Mouse (Mus musculus) hindbrain, embryonic 11.5 days (tissue): ENCODE measurements around the gene Eef2. TPM values are rescaled to one million over a fixed set of nuclear protein-coding genes. Genes with fewer than 3 reads are reported as not detected.
"Not testable (repeated sequence)": the region's sequence is repeated elsewhere in the genome, so short reads cannot be mapped to it uniquely, and the experiment has no call there.

Source experiments
- ATAC-seq: fragments of 200-750 bp; cut with Nextera tagmentation; 2 replicates; pipeline ENCODE4 v1.8.0; 2017; ENCODE audit warnings: mild to moderate bottlenecking, moderate TSS enrichment, moderate library complexity; ENCODE audit not compliant: low FRiP score
- DNase-seq: peaks from one replicate; pipeline ENCODE4 v3.0.0-alpha.2; 2015; ENCODE audit warnings: low spot score
- H3K27ac ChIP-seq: fragments of 300-500 bp; sonication (generic); 2 replicates; pipeline ENCODE4 v1.5.1; 2014; ENCODE audit warnings: mild to moderate bottlenecking, low read depth, low read length
- H3K27me3 ChIP-seq: fragments of 300-500 bp; sonication (generic); 2 replicates; pipeline ENCODE4 v1.6.1; 2014; ENCODE audit warnings: mild to moderate bottlenecking, low read length, moderate library complexity, mixed read lengths; ENCODE audit not compliant: control insufficient read depth, insufficient read depth
- H3K36me3 ChIP-seq: fragments of 300-500 bp; sonication (generic); 2 replicates; pipeline ENCODE4 v1.6.1; 2014; ENCODE audit warnings: mild to moderate bottlenecking, low read length, moderate library complexity, mixed read lengths; ENCODE audit not compliant: control insufficient read depth, insufficient read depth
- H3K4me1 ChIP-seq: fragments of 300-500 bp; sonication (generic); replicated peaks from 2 replicates; pipeline ENCODE4 v1.6.1; 2014; ENCODE audit warnings: low read length, mixed read lengths; ENCODE audit not compliant: control insufficient read depth, insufficient read depth
- H3K4me2 ChIP-seq: fragments of 300-500 bp; sonication (generic); replicated peaks from 2 replicates; pipeline ENCODE4 v1.6.1; 2014; ENCODE audit warnings: mild to moderate bottlenecking, low read depth, low read length
- H3K4me3 ChIP-seq: fragments of 300-500 bp; sonication (generic); 2 replicates; pipeline ENCODE4 v1.5.1; 2014; ENCODE audit warnings: low read depth, low read length
- H3K9ac ChIP-seq: fragments of 300-500 bp; sonication (generic); 2 replicates; pipeline ENCODE4 v1.6.1; 2014; ENCODE audit warnings: low read depth, low read length
- H3K9me3 ChIP-seq: fragments of 300-500 bp; sonication (generic); 2 replicates; pipeline ENCODE4 v1.6.1; 2016; ENCODE audit warnings: low read length; ENCODE audit not compliant: control insufficient read depth
- WGBS: fragments of 180-500 bp; shearing (Covaris S2); extraction: QIAGEN DNeasy Blood & Tissue Kit; methylation state at CpG from one replicate; pipeline ENCODE4 v1.1.7; 2014; 5-methylcytosine and 5-hydroxymethylcytosine counted together
- polyA plus RNA-seq: library from polyadenylated mRNA; unstranded; fragments of >200 nt; fragmentation: Nextera tagmentation; extraction: Ambion mirVana; gene quantifications from 2 replicates; pipeline ENCODE4 v1.2.1, GENCODE M21; 2014

Gene Eef2
- polyA plus RNA-seq, 1 experiment from 2014 or later, result 380 TPM

GRCm38 (mm10) chr10:81162318-81162652, 14.1 kb upstream of the Eef2 start:
- Histone ChIP-seq H3K27me3 (no peaks in the 10 kb centered on the region), H3K4me3 (no peak overlapping the region), H3K9me3 (no peaks in the 10 kb centered on the region), H3K9ac (no peak overlapping the region), H3K4me1 (0 out of 2 replicates have a peak, but pooled peaks cover 3% of the 10 kb centered on the region), H3K4me2 (no peak overlapping the region), H3K27ac (peak overlapping the region; percentile 58), H3K36me3 (peaks cover 13% of the 10 kb centered on the region; the same call in 1 of the 2 replicates)
- 0 out of 2 replicates have a peak, but pooled peaks have one; percentile 7 for ATAC-seq
- DNase-seq, result no peak
- 75% methylated on average over 2 of the region's 2 CpGs for WGBS

DNA sequence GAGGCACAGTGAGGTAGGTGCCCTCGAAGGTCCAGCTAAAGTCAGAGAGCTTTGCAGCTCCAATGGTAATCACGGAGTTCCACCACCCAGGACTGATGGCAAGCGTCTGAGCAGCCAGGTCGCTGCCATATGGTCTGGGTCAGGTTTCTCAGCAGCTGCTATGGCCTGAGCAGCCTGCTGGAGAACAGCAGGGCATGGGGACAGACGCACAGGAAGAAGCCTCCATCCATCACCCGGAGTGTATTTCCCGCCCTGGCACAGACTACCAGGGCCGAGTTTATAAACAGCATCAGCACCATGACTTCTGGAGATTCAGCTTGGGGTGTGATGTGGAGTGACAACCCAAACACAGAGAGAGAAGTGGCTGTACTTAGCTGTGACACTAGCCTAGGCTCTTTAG, 11.3 kb upstream of the Eef2 start:
- 0 out of 2 replicates have a peak, but pooled peaks cover 3% of the 10 kb centered on the region for H3K4me1 ChIP-seq
- ATAC-seq (no peak), DNase-seq (no peak)
- no peaks in the 10 kb centered on the region for H3K9me3 ChIP-seq
- H3K27ac ChIP-seq, result no peak overlapping the region
- no peaks in the 10 kb centered on the region for H3K27me3 ChIP-seq
- H3K4me3 ChIP-seq, result no peak overlapping the region
- H3K4me2 ChIP-seq, result no peak overlapping the region
- peaks cover 8% of the 10 kb centered on the region; the same call in 1 of the 2 replicates for H3K36me3 ChIP-seq
- no peak overlapping the region for H3K9ac ChIP-seq
- WGBS, result 78% methylated on average over 8 of the region's 8 CpGs

DNA sequence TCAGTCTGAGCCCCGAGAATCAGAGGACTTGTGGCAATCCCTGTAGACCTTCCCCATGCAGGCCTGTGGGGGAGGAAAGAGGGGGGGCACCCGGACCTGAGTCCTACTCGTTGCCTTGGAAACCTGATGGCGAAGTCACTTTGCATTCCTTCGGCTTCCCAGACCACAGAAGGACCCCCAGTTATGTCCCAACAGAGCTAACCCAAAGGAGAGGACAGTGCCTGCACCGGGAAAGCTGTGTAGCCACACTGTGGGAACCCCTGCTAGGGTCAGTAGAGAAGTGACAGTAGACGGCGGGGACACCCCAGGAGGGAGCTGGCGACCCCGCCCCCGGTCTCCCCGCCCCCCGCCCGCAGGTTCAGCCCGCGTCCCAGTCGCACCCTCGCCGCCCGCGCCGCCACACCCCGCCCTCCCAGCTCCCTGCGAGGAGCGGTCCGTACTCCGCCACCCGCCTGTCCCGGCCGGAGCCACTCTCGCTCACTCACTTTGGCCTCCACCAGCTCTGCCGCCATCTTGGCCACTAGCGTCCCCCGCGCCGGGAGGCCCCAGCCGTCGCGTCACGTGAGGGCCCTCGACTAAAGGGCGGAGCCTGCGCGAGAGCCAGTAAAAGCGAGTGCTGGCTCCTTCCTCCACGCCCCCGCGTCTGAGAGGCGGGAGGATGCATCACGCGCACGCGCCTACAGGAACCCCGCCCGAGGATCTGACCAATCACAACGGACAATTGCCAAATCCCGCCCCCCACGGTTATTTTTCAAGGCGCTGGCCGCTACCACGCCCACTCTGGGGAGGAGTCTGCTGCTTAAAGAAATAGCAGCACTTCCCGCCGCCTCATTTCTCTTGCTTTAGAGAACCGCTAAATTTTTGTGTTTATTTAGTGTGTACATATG, 9.0 kb upstream of the Eef2 start, which contains the start of gene Pias4:
TSS of gene Pias4 (minus strand) at position 724 of the 887 bp plus-strand sequence.
- Histone ChIP-seq H3K27me3 (no peaks in the 10 kb centered on the region), H3K4me3 (peak within 1 kb of the TSS; percentile 95), H3K4me2 (peak within 1 kb of the TSS; percentile 66), H3K27ac (peak within 1 kb of the TSS; percentile 24; the same call in 1 of the 2 replicates), H3K9ac (peak within 1 kb of the TSS; percentile 82), H3K36me3 (0 out of 2 replicates have a peak, but pooled peaks cover 2% of the 10 kb centered on the region), H3K4me1 (0 out of 2 replicates have a peak, but pooled peaks cover 3% of the 10 kb centered on the region), H3K9me3 (no peaks in the 10 kb centered on the region)
- under 1% methylated on average over 63 of the region's 64 CpGs for WGBS
- peak; percentile 92 for ATAC-seq
- DNase-seq, result peak; percentile 100

DNA sequence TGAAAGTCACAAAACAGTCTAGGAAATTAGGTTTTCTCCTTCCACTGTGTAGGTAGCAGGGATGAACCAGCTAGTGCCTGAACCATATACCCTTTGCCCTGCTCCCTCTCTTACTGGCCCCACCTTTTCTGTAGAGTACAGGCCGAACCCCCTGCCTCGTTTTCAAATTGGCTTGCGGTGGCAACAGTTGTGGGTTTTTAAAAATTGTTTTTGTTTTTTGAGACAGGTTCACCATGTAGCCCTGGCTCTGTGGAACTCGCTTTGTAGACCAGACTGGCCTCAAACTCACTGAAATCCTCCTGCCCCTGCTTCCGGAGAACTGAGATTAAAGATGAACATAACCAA, 8.4 kb upstream of the Eef2 start:
- peak overlapping the region; percentile 66 for H3K4me2 ChIP-seq
- peak overlapping the region; percentile 24; the same call in 1 of the 2 replicates for H3K27ac ChIP-seq
- no peaks in the 10 kb centered on the region for H3K36me3 ChIP-seq
- H3K27me3 ChIP-seq, result no peaks in the 10 kb centered on the region
- H3K4me3 ChIP-seq, result peak overlapping the region; percentile 27
- no peaks in the 10 kb centered on the region for H3K9me3 ChIP-seq
- H3K9ac ChIP-seq, result 0 out of 2 replicates have a peak overlapping the region, but pooled peaks have one; percentile 28
- 9% methylated on average over 5 of the region's 5 CpGs for WGBS
- ATAC-seq (peak; percentile 75), DNase-seq (no peak)
- H3K4me1 ChIP-seq, result 0 out of 2 replicates have a peak, but pooled peaks cover 3% of the 10 kb centered on the region

GRCm38 (mm10) chr10:81168521-81169244, 7.7 kb upstream of the Eef2 start:
- WGBS, result 6% methylated on average over 29 of the region's 29 CpGs
- Histone ChIP-seq H3K27me3 (no peaks in the 10 kb centered on the region), H3K9ac (peak overlapping the region; percentile 29; the same call in 1 of the 2 replicates), H3K4me2 (peak overlapping the region; percentile 66), H3K9me3 (no peaks in the 10 kb centered on the region), H3K27ac (peak overlapping the region; percentile 24; the same call in 1 of the 2 replicates), H3K4me1 (peaks cover 8% of the 10 kb centered on the region), H3K36me3 (no peaks in the 10 kb centered on the region), H3K4me3 (peak overlapping the region; percentile 27)
- DNase-seq (peak; percentile 80), ATAC-seq (no peak)

- H3K9ac ChIP-seq, ATAC-seq, H3K4me2 ChIP-seq, H3K27me3 ChIP-seq, H3K36me3 ChIP-seq, DNase-seq, H3K9me3 ChIP-seq, H3K27ac ChIP-seq, H3K4me3 ChIP-seq: not testable (repeated sequence)
- 54% methylated on average over 6 of the region's 14 CpGs for WGBS
- H3K4me1 ChIP-seq, result peaks cover 11% of the 10 kb centered on the region
Measured at GRCm38 (mm10) chr10:81169411-81169900, 7.0 kb upstream of the Eef2 start.

DNA sequence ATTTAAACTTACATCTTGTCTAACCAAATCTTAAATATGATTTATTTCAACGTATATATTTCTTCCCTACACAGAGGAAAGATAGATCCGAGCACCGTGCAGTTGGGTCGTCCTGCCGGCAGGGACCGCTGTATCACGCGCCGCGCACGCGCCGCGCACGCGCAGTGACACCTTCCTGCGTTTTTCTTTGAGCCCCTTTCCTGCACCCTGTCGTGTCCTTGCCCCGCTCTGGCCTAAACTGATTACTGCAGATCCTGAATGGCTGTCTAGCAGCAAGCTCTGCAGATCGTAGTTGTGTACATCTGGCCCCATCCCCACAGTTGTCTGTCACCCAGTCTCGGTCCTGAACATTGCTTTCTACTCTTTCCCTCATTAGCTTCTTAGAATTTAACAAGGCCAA, 3.3 kb upstream of the Eef2 start:
- peak; percentile 11; the same call in 1 of the 2 replicates for ATAC-seq

GRCm38 (mm10) chr10:81174617-81175344, 1.6 kb upstream of the Eef2 start:
- Histone ChIP-seq H3K4me1 (peaks cover 14% of the 10 kb centered on the region), H3K27me3 (no peaks in the 10 kb centered on the region), H3K27ac (peak overlapping the region; percentile 85), H3K9me3 (no peaks in the 10 kb centered on the region), H3K36me3 (peaks cover 21% of the 10 kb centered on the region), H3K9ac (peak overlapping the region; percentile 76), H3K4me3 (peak overlapping the region; percentile 37), H3K4me2 (peak overlapping the region; percentile 67)
- ATAC-seq, result peak; percentile 78
- DNase-seq, result peak; percentile 95
- 4% methylated on average over 29 of the region's 29 CpGs for WGBS

More for the DNA sequence above, 3.3 kb upstream of the Eef2 start:
- WGBS, result 9% methylated on average over 21 of the region's 21 CpGs
- H3K4me2 ChIP-seq, result peak overlapping the region; percentile 25; the same call in 1 of the 2 replicates
- peak overlapping the region; percentile 52 for H3K9ac ChIP-seq
- H3K4me1 ChIP-seq, result peaks cover 14% of the 10 kb centered on the region
- H3K9me3 ChIP-seq, result no peaks in the 10 kb centered on the region
- peak; percentile 93 for DNase-seq
- no peak overlapping the region for H3K4me3 ChIP-seq
- no peaks in the 10 kb centered on the region for H3K27me3 ChIP-seq
- peaks cover 5% of the 10 kb centered on the region; the same call in 1 of the 2 replicates for H3K36me3 ChIP-seq
- peak overlapping the region; percentile 85 for H3K27ac ChIP-seq
